Mouse (Mus musculus): ENCODE results near the gene Ptprb.

The Ptprb gene

GRCm38 (mm10) chr10:116275280-116275679 lies at the start of gene Ptprb:
Gene Ptprb (plus strand): TSS chr10:116275523.
- no peak for DNase-seq (ENCODE audit: low read depth, low spot score)

GRCm38 (mm10) chr10:116235299-116235698 lies 40.0 kb upstream of the Ptprb start:
- no peak for DNase-seq (ENCODE audit: low read depth, low spot score)

GRCm38 (mm10) chr10:116242200-116242599 lies 33.1 kb upstream of the Ptprb start:
- no peak for DNase-seq (ENCODE audit: low read depth, low spot score)

- DNase-seq (ENCODE audit: low read depth, low spot score): no peak
Measured at GRCm38 (mm10) chr10:116243373-116243772, 31.9 kb upstream of the Ptprb start.

- no peak for DNase-seq (ENCODE audit: low read depth, low spot score)
Measured at GRCm38 (mm10) chr10:116245632-116246031, 29.7 kb upstream of the Ptprb start.

- DNase-seq (ENCODE audit: low read depth, low spot score): no peak
Measured at GRCm38 (mm10) chr10:116252668-116253067, 22.7 kb upstream of the Ptprb start.

GRCm38 (mm10) chr10:116253972-116254371 lies 21.4 kb upstream of the Ptprb start:
- no peak for DNase-seq (ENCODE audit: low read depth, low spot score)

- DNase-seq (ENCODE audit: low read depth, low spot score): no peak
Measured at GRCm38 (mm10) chr10:116259298-116259697, 16.0 kb upstream of the Ptprb start.

- DNase-seq (ENCODE audit: low read depth, low spot score): no peak
Measured at GRCm38 (mm10) chr10:116260658-116261433, 14.5 kb upstream of the Ptprb start.

GRCm38 (mm10) chr10:116261559-116261958 lies 13.8 kb upstream of the Ptprb start:
- no peak for DNase-seq (ENCODE audit: low read depth, low spot score)

- DNase-seq (ENCODE audit: low read depth, low spot score): no peak
Measured at GRCm38 (mm10) chr10:116264521-116264920, 10.8 kb upstream of the Ptprb start.

GRCm38 (mm10) chr10:116266561-116267433 lies 8.5 kb upstream of the Ptprb start:
- no peak for DNase-seq (ENCODE audit: low read depth, low spot score)

- DNase-seq (ENCODE audit: low read depth, low spot score): no peak
Measured at GRCm38 (mm10) chr10:116267434-116267822, 7.9 kb upstream of the Ptprb start.

GRCm38 (mm10) chr10:116268343-116268742 lies 7.0 kb upstream of the Ptprb start:
- no peak for DNase-seq (ENCODE audit: low read depth, low spot score)

GRCm38 (mm10) chr10:116270646-116271469 lies 4.5 kb upstream of the Ptprb start:
- no peak for DNase-seq (ENCODE audit: low read depth, low spot score)

- no peak for DNase-seq (ENCODE audit: low read depth, low spot score)
Measured at GRCm38 (mm10) chr10:116271470-116271915, 3.8 kb upstream of the Ptprb start.

- DNase-seq (ENCODE audit: low read depth, low spot score): no peak
Measured at GRCm38 (mm10) chr10:116272156-116272555, 3.2 kb upstream of the Ptprb start.

- no peak for DNase-seq (ENCODE audit: low read depth, low spot score)
Measured at GRCm38 (mm10) chr10:116286697-116287344, 11.5 kb downstream of the Ptprb start.

GRCm38 (mm10) chr10:116288130-116288529 lies 12.8 kb downstream of the Ptprb start:
- peak; percentile 18 for DNase-seq (ENCODE audit: low read depth, low spot score)

GRCm38 (mm10) chr10:116290483-116290882 lies 15.2 kb downstream of the Ptprb start:
- DNase-seq (ENCODE audit: low read depth, low spot score): no peak

- DNase-seq (ENCODE audit: low read depth, low spot score): no peak
Measured at GRCm38 (mm10) chr10:116291153-116291755, 15.9 kb downstream of the Ptprb start.
